Mouse (Mus musculus) forebrain, embryonic 15.5 days (tissue): Measurements from ENCODE around the gene Ing1. TPM values are rescaled to one million over a fixed set of nuclear protein-coding genes. Genes with fewer than 3 reads are reported as not detected.

ENCODE experiments used
- ATAC-seq: fragments of 200-750 bp; cut with Nextera tagmentation; replicated peaks from 2 replicates; pipeline ENCODE4 v1.8.0; 2017; ENCODE audit warnings: mild to moderate bottlenecking, moderate TSS enrichment, moderate library complexity
- H3K27ac ChIP-seq: fragments of 300-500 bp; sonication (generic); replicated peaks from 2 replicates; pipeline ENCODE4 v1.5.1; 2015; ENCODE audit warnings: mild to moderate bottlenecking, inconsistent platforms
- H3K27me3 ChIP-seq: fragments of 300-500 bp; sonication (generic); 2 replicates; pipeline ENCODE4 v1.6.1; 2015; ENCODE audit warnings: inconsistent platforms
- H3K36me3 ChIP-seq: fragments of 300-500 bp; sonication (generic); 2 replicates; pipeline ENCODE4 v1.6.1; 2015; ENCODE audit warnings: mild to moderate bottlenecking, inconsistent platforms
- H3K4me1 ChIP-seq: fragments of 300-500 bp; sonication (generic); 2 replicates; pipeline ENCODE4 v1.6.1; 2015; ENCODE audit warnings: inconsistent platforms
- H3K4me2 ChIP-seq: fragments of 300-500 bp; sonication (generic); replicated peaks from 2 replicates; pipeline ENCODE4 v1.6.1; 2015; ENCODE audit warnings: mild to moderate bottlenecking, inconsistent platforms
- H3K4me3 ChIP-seq: fragments of 300-500 bp; sonication (generic); 2 replicates; pipeline ENCODE4 v1.5.1; 2015; ENCODE audit warnings: mild to moderate bottlenecking, inconsistent platforms
- H3K9ac ChIP-seq: fragments of 300-500 bp; sonication (generic); replicated peaks from 2 replicates; pipeline ENCODE4 v1.6.1; 2015; ENCODE audit warnings: mild to moderate bottlenecking, inconsistent platforms
- H3K9me3 ChIP-seq: fragments of 300-500 bp; sonication (generic); 2 replicates; pipeline ENCODE4 v1.6.1; 2016; ENCODE audit warnings: inconsistent platforms
- WGBS: fragments of 180-500 bp; shearing (Covaris S2); methylation state at CpG from one replicate; pipeline ENCODE4 v1.1.7; 2015; ENCODE audit warnings: mixed read lengths; 5-methylcytosine and 5-hydroxymethylcytosine counted together
- polyA plus RNA-seq: library from polyadenylated mRNA; unstranded; fragments of >200 nt; fragmentation: Nextera tagmentation; extraction: Ambion mirVana; gene quantifications from 2 replicates; pipeline ENCODE4 v1.2.1, GENCODE M21; 2015

Ing1 gene
- polyA plus RNA-seq = 55.5 and 56.2 TPM in 2 replicates

DNA sequence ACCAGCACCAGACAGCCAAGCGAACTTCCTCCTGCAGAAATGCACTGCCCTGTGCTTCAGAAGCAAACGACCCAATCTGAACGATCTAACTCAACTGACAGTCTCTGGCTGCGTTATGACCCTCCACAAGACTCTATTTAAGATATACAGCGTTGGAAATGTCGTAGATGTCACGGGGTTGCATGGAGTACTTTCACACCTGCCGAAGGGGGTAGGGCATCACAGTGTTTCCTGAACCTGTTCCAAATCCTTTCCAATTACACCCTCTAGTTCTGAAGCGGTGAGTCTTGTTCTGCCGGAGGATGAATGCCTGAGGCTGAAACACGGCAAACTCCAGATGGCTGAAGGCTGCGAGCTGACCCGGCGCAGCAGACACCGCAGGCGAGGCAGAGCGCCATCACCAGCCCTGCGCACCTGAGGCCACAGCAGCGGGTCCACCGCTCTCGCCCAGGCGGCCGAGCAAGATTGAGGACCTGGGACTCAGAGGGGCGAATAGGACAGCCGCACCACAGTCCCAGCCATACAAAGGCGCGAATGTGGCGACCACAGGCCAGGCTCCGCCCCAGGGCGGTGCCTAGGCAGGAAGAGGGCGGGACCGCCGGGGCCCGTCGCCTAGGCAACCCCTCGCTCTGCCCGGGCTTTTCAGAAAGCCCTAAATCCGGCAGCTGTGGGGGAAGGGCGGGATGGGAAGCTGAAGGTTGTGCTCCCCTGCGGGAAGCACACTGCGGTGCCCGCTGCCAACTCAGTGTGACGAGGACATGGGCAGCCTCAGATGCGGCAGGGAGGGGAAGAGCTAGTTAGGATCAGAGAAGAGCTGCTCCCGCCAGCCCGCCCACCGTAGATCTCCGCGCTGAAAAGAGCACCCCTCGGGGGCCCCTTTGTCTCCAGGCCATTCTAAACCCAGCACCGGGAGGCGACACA, at the start of gene Ing1:
TSS of gene Ing1 (plus strand) at position 773 of the 921 bp plus-strand sequence.
- peaks cover 35% of the 10 kb centered on the region for H3K4me1 ChIP-seq
- H3K9ac ChIP-seq = peak within 1 kb of the TSS; percentile 93
- H3K27ac ChIP-seq = peak within 1 kb of the TSS; percentile 100
- ATAC-seq = peak; percentile 86
- no peaks in the 10 kb centered on the region for H3K9me3 ChIP-seq
- peak within 1 kb of the TSS; percentile 78 for H3K4me2 ChIP-seq
- no peaks in the 10 kb centered on the region for H3K27me3 ChIP-seq
- under 1% methylated on average over 52 of the region's 52 CpGs for WGBS
- peak within 1 kb of the TSS; percentile 97 for H3K4me3 ChIP-seq
- no peaks in the 10 kb centered on the region for H3K36me3 ChIP-seq

DNA sequence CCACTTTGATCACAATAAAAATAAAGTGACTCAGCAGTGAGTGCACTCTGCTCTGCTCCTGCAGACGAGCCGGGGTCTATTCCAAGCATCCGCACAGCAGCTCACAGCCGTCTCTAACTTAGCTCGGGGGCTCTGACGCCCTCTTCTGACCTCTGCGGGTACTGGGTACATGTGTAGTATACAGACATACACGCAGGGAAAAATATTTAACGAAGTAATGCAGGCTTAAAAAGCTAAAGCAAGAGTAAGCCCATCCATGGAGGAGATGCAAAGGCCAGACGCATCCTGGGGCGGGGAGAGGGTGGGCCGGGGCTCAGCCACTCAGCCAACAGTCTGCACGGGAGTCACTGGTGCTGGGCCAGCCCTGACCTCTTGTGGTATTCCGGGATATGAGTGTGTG, 49.3 kb upstream of the Ing1 start:
- H3K9ac ChIP-seq = no peak overlapping the region
- no peak overlapping the region for H3K4me2 ChIP-seq
- WGBS = 80% methylated on average over 14 of the region's 14 CpGs
- no peaks in the 10 kb centered on the region; the same call in 1 of the 2 replicates for H3K4me1 ChIP-seq
- H3K4me3 ChIP-seq = no peak overlapping the region
- H3K36me3 ChIP-seq = peaks cover 78% of the 10 kb centered on the region
- no peaks in the 10 kb centered on the region for H3K27me3 ChIP-seq
- H3K27ac ChIP-seq = no peak overlapping the region
- H3K9me3 ChIP-seq = no peaks in the 10 kb centered on the region
- ATAC-seq = no peak

DNA sequence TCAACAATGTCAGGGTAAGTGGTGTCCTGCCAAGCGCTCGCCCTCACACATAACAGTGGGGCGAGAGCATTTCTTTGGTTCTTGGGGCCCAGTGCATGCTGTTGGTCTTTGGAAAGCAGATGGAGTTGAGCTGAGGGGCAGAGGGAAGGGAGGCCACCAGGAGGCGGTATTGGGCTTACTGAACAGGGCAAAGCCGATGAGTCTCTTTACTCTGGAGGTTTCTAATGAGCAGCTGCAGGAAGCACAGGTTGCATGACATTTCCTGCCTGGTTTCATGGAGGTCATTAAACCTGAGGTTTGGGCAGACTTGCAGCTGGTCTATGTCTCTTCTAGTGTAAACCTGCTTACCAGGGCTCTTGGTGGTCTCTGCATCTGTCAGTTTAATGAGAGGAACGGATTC, 48.6 kb upstream of the Ing1 start:
- H3K27me3 ChIP-seq = no peaks in the 10 kb centered on the region
- peaks cover 85% of the 10 kb centered on the region for H3K36me3 ChIP-seq
- H3K9ac ChIP-seq = no peak overlapping the region
- no peak overlapping the region for H3K4me3 ChIP-seq
- 74% methylated on average over 6 of the region's 6 CpGs for WGBS
- H3K27ac ChIP-seq = no peak overlapping the region
- 0 out of 2 replicates have a peak, but pooled peaks have one; percentile 42 for ATAC-seq
- H3K4me1 ChIP-seq = no peaks in the 10 kb centered on the region
- no peaks in the 10 kb centered on the region for H3K9me3 ChIP-seq
- H3K4me2 ChIP-seq = no peak overlapping the region

- ATAC-seq = no peak
- Histone ChIP-seq H3K36me3 (peaks cover 91% of the 10 kb centered on the region), H3K4me3 (no peak overlapping the region), H3K9me3 (no peaks in the 10 kb centered on the region), H3K9ac (no peak overlapping the region), H3K4me1 (no peaks in the 10 kb centered on the region), H3K4me2 (no peak overlapping the region), H3K27ac (no peak overlapping the region), H3K27me3 (no peaks in the 10 kb centered on the region)
- 91% methylated on average over 10 of the region's 10 CpGs for WGBS
Observed at GRCm38 (mm10) chr8:11508880-11509279, 46.5 kb upstream of the Ing1 start.

DNA sequence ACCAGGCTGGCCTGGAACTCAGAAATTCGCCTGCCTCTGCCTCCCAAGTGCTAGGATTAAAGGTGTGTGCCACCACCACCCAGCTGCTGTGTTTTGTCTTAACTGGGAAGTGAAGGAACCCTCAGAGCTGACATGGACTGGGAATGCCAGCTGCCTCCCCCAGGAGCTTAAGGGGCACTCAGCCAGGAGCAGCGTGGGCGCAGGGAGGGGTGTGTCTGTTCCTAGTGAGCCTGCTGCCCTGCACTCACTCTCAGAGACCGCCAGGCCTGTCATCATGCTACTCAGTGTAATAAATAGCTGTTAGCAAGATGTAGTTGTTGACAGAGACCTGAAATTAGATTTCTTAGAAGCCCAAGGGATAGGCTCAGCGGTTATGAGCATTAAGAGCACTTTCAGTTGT, 44.4 kb upstream of the Ing1 start:
- Histone ChIP-seq H3K9ac (no peak overlapping the region), H3K4me1 (no peaks in the 10 kb centered on the region), H3K9me3 (no peaks in the 10 kb centered on the region), H3K4me3 (no peak overlapping the region), H3K4me2 (no peak overlapping the region), H3K27ac (no peak overlapping the region), H3K27me3 (no peaks in the 10 kb centered on the region), H3K36me3 (peaks cover 80% of the 10 kb centered on the region)
- WGBS = 91% methylated on average over 5 of the region's 5 CpGs
- no peak for ATAC-seq

DNA sequence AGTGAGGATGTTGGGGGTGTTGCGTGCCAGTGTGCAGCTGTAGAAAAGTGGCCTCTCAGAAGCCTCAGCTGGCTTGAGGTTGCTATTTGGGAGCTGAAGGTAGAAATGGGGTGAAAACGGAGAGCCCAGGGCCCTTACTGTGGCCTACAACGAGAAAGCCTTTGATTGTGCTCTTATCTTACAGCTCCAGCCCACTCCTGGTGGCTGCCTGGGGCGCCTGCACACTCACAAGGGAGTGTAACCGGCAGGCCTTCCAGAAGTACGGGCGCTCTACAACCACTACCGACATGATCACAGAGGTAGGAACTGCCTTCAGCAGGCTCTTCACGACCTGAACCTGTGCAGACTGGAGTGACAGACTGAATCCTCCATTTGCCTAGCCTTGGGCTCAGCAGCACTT, 42.7 kb upstream of the Ing1 start:
- 92% methylated on average over 9 of the region's 9 CpGs for WGBS
- Histone ChIP-seq H3K27ac (no peak overlapping the region), H3K4me2 (no peak overlapping the region), H3K36me3 (peaks cover 64% of the 10 kb centered on the region), H3K27me3 (no peaks in the 10 kb centered on the region), H3K9me3 (no peaks in the 10 kb centered on the region), H3K4me1 (no peaks in the 10 kb centered on the region), H3K4me3 (no peak overlapping the region), H3K9ac (no peak overlapping the region)
- ATAC-seq = no peak

GRCm38 (mm10) chr8:11513247-11513646, 42.1 kb upstream of the Ing1 start:
- Histone ChIP-seq H3K9ac (no peak overlapping the region), H3K27me3 (no peaks in the 10 kb centered on the region), H3K4me2 (no peak overlapping the region), H3K4me1 (no peaks in the 10 kb centered on the region), H3K36me3 (peaks cover 60% of the 10 kb centered on the region), H3K9me3 (no peaks in the 10 kb centered on the region), H3K27ac (no peak overlapping the region), H3K4me3 (no peak overlapping the region)
- 91% methylated on average over 5 of the region's 5 CpGs for WGBS
- no peak for ATAC-seq

DNA sequence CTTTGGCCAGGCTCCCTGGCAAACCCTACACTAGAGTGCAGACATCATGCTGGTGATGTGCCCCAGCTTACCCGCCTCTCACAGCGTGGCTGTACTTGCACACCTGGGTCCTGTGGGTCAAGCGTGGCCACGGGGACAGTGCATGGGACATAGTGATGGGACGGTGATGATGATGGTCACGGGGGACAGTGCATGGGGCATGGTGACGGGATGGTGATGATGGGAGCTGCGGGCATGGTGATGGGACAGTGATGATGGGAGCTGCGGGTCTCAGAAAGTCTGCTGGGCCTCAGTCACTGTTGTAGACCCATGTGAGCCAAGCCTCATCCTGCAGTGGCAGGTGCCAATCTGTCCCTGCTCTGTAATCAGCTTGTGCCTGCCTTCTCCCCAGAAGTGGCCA, 39.1 kb upstream of the Ing1 start:
- no peaks in the 10 kb centered on the region for H3K27me3 ChIP-seq
- WGBS = 98% methylated on average over 9 of the region's 9 CpGs
- H3K27ac ChIP-seq = no peak overlapping the region
- no peaks in the 10 kb centered on the region for H3K9me3 ChIP-seq
- no peak overlapping the region for H3K4me2 ChIP-seq
- H3K4me1 ChIP-seq = no peaks in the 10 kb centered on the region
- no peak for ATAC-seq
- H3K9ac ChIP-seq = no peak overlapping the region
- peaks cover 36% of the 10 kb centered on the region for H3K36me3 ChIP-seq
- no peak overlapping the region for H3K4me3 ChIP-seq

DNA sequence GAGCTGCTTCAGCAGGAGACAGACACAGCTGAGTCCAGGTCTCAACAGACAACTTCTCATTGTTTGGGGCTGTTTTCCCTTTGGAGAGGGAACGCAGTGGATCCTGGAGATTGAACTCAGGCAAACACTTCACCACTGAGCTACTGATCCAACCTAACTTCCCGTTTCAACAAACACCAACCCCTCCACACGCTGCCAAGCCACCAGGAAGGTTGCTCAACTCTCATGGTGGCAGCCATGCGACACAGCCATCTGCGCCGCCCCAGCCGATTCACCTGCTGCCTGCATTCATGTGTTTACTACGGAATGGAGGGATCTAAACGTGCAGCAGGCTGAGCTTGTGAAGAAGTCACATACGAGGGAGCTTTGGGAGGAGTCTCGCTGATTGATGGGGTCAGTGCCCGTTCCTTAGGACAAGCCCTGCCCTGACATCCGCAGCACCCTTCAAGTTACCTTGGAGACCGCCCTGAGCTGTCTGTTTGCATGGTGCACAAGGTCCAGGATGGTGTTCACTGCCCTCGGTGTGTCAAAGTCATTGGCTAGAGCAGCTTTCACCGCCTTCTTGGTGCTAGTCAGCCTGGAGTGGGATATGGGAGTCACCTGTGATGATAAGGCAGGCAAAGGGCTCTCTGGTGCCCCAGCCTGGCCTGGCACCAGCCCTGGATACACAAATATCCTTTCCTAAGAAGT, 37.9 kb upstream of the Ing1 start:
- no peak for ATAC-seq
- WGBS = 91% methylated on average over 16 of the region's 16 CpGs
- Histone ChIP-seq H3K4me3 (no peak overlapping the region), H3K27me3 (no peaks in the 10 kb centered on the region), H3K9ac (no peak overlapping the region), H3K4me1 (no peaks in the 10 kb centered on the region), H3K9me3 (no peaks in the 10 kb centered on the region), H3K27ac (no peak overlapping the region), H3K36me3 (peaks cover 35% of the 10 kb centered on the region), H3K4me2 (no peak overlapping the region)

DNA sequence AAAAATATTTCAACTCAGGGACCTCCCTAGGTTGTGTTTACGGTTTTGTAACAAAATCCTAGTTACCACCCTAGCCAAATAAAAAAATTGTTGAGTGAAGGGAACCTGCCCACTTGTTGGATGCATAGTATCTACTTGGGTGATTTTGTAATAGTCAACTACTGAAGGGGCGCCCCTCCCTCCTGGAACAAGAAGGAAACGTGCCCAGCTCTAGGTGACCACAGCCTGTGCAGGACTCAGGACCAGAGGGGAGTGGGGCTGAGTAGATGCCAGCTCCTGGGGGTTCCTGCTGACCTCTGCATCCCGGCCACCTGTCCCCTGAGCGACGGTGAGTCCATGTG, 37.3 kb upstream of the Ing1 start:
- H3K36me3 ChIP-seq = peaks cover 31% of the 10 kb centered on the region
- H3K27me3 ChIP-seq = no peaks in the 10 kb centered on the region
- H3K27ac ChIP-seq = no peak overlapping the region
- no peak overlapping the region for H3K4me2 ChIP-seq
- H3K9me3 ChIP-seq = no peaks in the 10 kb centered on the region
- 91% methylated on average over 6 of the region's 6 CpGs for WGBS
- no peak overlapping the region for H3K9ac ChIP-seq
- no peak overlapping the region for H3K4me3 ChIP-seq
- no peak for ATAC-seq
- no peaks in the 10 kb centered on the region for H3K4me1 ChIP-seq

DNA sequence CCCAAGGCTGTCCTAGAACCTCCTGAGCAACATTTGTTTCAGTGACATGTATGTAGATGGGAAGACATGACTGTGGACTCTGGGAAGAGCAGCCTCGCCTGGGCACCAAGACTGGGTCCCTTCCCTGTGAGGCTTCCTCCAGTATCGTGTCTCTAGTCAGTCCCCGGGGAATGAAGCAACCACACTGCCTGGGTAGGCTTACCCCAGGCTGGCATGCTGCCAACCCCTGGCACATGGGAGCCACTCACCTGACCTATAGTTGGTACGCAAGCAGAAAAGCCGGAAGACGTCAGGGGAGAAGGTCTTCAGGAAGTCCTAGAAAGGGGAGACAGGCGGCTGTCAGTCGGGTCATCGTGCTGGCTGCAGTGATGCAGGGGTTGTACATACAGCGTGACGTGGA, 36.7 kb upstream of the Ing1 start:
- H3K9me3 ChIP-seq = no peaks in the 10 kb centered on the region

GRCm38 (mm10) chr8:11523331-11523730, 32.0 kb upstream of the Ing1 start:
- Histone ChIP-seq H3K4me1 (no peaks in the 10 kb centered on the region), H3K4me2 (no peak overlapping the region), H3K27ac (no peak overlapping the region), H3K36me3 (peaks cover 21% of the 10 kb centered on the region; the same call in 1 of the 2 replicates), H3K9me3 (no peaks in the 10 kb centered on the region), H3K9ac (no peak overlapping the region), H3K27me3 (no peaks in the 10 kb centered on the region), H3K4me3 (no peak overlapping the region)
- no peak for ATAC-seq
- WGBS = 90% methylated on average over 3 of the region's 3 CpGs

More for the DNA sequence above, 36.7 kb upstream of the Ing1 start:
- Histone ChIP-seq H3K9ac (no peak overlapping the region), H3K4me2 (no peak overlapping the region), H3K4me1 (no peaks in the 10 kb centered on the region), H3K27ac (no peak overlapping the region), H3K36me3 (peaks cover 25% of the 10 kb centered on the region), H3K27me3 (no peaks in the 10 kb centered on the region), H3K4me3 (no peak overlapping the region)
- ATAC-seq = no peak
- 80% methylated on average over 11 of the region's 11 CpGs for WGBS
